Mouse (Mus musculus) ES-Bruce4 (cell line): ENCODE data around the gene Dclre1b. TPM values are rescaled to one million over a fixed set of nuclear protein-coding genes. Genes with fewer than 3 reads are reported as not detected.

Source experiments
- H3K27ac ChIP-seq: 2 replicates; pipeline ENCODE4 v1.5.1; 2012; ENCODE audit warnings: low read length, inconsistent platforms; ENCODE audit not compliant: insufficient read depth
- H3K27me3 ChIP-seq: 2 replicates; pipeline ENCODE4 v1.6.1; 2012; ENCODE audit warnings: mild to moderate bottlenecking, low read length, inconsistent platforms; ENCODE audit not compliant: control insufficient read depth, poor library complexity, insufficient read depth, severe bottlenecking
- H3K36me3 ChIP-seq: 2 replicates; pipeline ENCODE4 v1.6.1; 2012; ENCODE audit warnings: inconsistent platforms, mild to moderate bottlenecking, low read length, moderate library complexity; ENCODE audit not compliant: control insufficient read depth, poor library complexity, insufficient read depth, severe bottlenecking
- H3K4me1 ChIP-seq: one replicate; pipeline ENCODE4 v1.8.1; 2011; ENCODE audit warnings: low read length; ENCODE audit not compliant: control insufficient read depth, insufficient read depth
- H3K4me3 ChIP-seq: 2 replicates; pipeline ENCODE4 v1.5.1; 2011; ENCODE audit warnings: low read depth, mild to moderate bottlenecking, low read length
- H3K9ac ChIP-seq: 2 replicates; pipeline ENCODE4 v1.6.1; 2012; ENCODE audit warnings: low read depth, mild to moderate bottlenecking, inconsistent platforms; ENCODE audit not compliant: poor library complexity, severe bottlenecking
- H3K9me3 ChIP-seq: replicated peaks from 2 replicates; pipeline ENCODE4 v1.6.1; 2012; ENCODE audit warnings: mild to moderate bottlenecking, low read length, inconsistent platforms; ENCODE audit not compliant: control insufficient read depth, poor library complexity, insufficient read depth, severe bottlenecking
- CTCF ChIP-seq: IDR thresholded peaks from one replicate; pipeline ENCODE4 v1.8.1; 2011; ENCODE audit warnings: low read depth, low read length
- EP300 ChIP-seq: IDR thresholded peaks from 2 replicates; pipeline ENCODE4 v1.6.1; 2011; ENCODE audit warnings: low read depth, low read length; ENCODE audit not compliant: insufficient read depth
- POLR2A ChIP-seq: IDR thresholded peaks from one replicate; pipeline ENCODE4 v1.8.1; 2011; ENCODE audit warnings: low read length; ENCODE audit not compliant: insufficient read depth
- polyA plus RNA-seq: library from polyadenylated mRNA; stranded (reverse); fragments of >200 nt; gene quantifications from 2 replicates; pipeline ENCODE4 v1.2.4, GENCODE M21; 2011; ENCODE audit warnings: low read depth; ENCODE audit not compliant: missing spikeins, insufficient read depth, insufficient read length

The Dclre1b gene
- 9.3 and 10.9 TPM in 2 replicates for polyA plus RNA-seq

GRCm38 (mm10) chr3:103808891-103809798, at the start of gene Dclre1b, which contains the start of the genes Ap4b1 and Gm43064:
Gene Dclre1b (minus strand): TSS chr3:103809444.
Gene Ap4b1 (plus strand): TSS chr3:103809520.
Gene Gm43064 (plus strand): TSS chr3:103809573.
- no peaks in the 10 kb centered on the region for H3K4me1 ChIP-seq
- peak within 1 kb of the TSS; percentile 99 for H3K4me3 ChIP-seq
- H3K27ac ChIP-seq = peak within 1 kb of the TSS; percentile 37
- H3K27me3 ChIP-seq = no peaks in the 10 kb centered on the region
- no peaks in the 10 kb centered on the region for H3K9me3 ChIP-seq
- 0 out of 2 replicates have a peak, but pooled peaks have one; percentile 11 for TF ChIP-seq EP300
- no peak for TF ChIP-seq CTCF
- TF ChIP-seq POLR2A = peak; percentile 38
- peak within 1 kb of the TSS; percentile 87 for H3K9ac ChIP-seq
- H3K36me3 ChIP-seq = peaks cover 19% of the 10 kb centered on the region

- TF ChIP-seq EP300 = no peak
- no peak for TF ChIP-seq CTCF
- TF ChIP-seq POLR2A = no peak
- Histone ChIP-seq H3K27ac (no peak overlapping the region), H3K27me3 (no peaks in the 10 kb centered on the region), H3K9ac (no peak overlapping the region), H3K4me1 (no peaks in the 10 kb centered on the region), H3K4me3 (no peak overlapping the region), H3K36me3 (no peaks in the 10 kb centered on the region), H3K9me3 (no peaks in the 10 kb centered on the region)
Observed at GRCm38 (mm10) chr3:103857977-103858563, 48.8 kb upstream of the Dclre1b start.

DNA sequence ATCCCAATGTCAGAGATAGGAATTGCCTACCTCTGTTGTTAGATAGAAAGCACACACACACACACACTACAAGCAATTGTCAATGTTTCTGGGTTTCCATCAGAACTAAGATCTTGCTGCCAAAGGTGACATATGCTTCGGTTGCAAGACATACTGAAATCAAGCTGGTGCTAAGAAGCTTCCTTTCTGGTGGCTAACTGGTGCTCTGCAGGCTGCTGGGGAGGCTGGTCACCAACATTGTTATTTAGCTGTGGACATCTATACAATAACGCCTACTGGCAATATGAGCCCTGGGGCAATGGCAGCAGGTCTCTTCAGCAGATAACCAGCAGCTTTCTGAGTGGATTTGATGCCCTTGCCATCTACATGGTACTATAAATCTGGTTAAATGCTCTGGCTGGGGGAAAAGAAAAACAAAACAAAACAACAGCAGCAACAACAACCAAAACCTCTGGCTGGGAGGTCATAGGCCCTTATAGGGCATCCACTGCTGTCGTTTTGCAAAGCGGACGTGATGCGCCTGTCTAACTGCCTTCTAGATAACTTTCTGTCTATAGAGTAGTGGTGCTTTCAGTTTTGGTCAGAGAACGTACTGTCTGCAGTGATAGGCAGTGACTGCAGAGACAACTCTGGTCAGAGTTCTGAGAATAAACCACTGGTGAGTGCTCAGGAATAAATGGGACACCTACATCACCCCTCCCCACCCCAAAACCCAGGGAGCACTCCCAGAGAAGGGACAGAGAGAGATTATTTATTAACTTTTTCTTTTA, 48.0 kb upstream of the Dclre1b start:
- no peak overlapping the region for H3K9ac ChIP-seq
- no peak for TF ChIP-seq POLR2A
- no peak for TF ChIP-seq CTCF
- H3K27me3 ChIP-seq = no peaks in the 10 kb centered on the region
- H3K4me1 ChIP-seq = no peaks in the 10 kb centered on the region
- H3K36me3 ChIP-seq = no peaks in the 10 kb centered on the region
- H3K9me3 ChIP-seq = no peaks in the 10 kb centered on the region
- no peak overlapping the region for H3K4me3 ChIP-seq
- no peak overlapping the region for H3K27ac ChIP-seq

DNA sequence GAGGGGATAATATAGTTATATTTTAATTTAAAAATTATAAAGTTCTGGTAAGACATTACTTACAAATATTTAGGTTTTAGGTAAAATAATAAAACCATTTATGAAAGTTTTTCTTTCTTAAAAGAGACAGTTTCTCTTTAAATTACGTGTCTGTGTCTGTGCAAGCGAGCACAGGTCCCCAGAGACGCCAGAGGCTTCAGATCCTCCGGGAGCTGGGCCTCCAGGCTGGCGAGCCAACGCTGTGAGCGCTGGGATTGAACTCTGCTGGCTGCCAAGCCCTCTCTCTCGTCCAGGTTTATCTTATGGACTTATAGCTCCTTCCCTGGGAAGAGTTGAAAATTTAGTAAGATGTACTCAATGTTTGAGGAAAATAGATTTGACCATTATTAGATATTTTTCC, 44.6 kb upstream of the Dclre1b start:
- Histone ChIP-seq H3K9me3 (no peaks in the 10 kb centered on the region), H3K27me3 (no peaks in the 10 kb centered on the region), H3K9ac (no peak overlapping the region), H3K36me3 (no peaks in the 10 kb centered on the region), H3K4me3 (no peak overlapping the region), H3K27ac (no peak overlapping the region), H3K4me1 (no peaks in the 10 kb centered on the region)
- TF ChIP-seq EP300 (no peak), CTCF (no peak), POLR2A (no peak)

GRCm38 (mm10) chr3:103852565-103853299, 43.5 kb upstream of the Dclre1b start:
- Histone ChIP-seq H3K36me3 (no peaks in the 10 kb centered on the region), H3K9me3 (no peaks in the 10 kb centered on the region), H3K4me1 (no peaks in the 10 kb centered on the region), H3K27me3 (peaks cover 1% of the 10 kb centered on the region; the same call in 1 of the 2 replicates), H3K9ac (no peak overlapping the region), H3K27ac (no peak overlapping the region), H3K4me3 (no peak overlapping the region)
- TF ChIP-seq EP300 (no peak), POLR2A (no peak), CTCF (no peak)
